Comparison of ENCODE assay signal across 11 mouse cellular contexts in the genomic region with DNA sequence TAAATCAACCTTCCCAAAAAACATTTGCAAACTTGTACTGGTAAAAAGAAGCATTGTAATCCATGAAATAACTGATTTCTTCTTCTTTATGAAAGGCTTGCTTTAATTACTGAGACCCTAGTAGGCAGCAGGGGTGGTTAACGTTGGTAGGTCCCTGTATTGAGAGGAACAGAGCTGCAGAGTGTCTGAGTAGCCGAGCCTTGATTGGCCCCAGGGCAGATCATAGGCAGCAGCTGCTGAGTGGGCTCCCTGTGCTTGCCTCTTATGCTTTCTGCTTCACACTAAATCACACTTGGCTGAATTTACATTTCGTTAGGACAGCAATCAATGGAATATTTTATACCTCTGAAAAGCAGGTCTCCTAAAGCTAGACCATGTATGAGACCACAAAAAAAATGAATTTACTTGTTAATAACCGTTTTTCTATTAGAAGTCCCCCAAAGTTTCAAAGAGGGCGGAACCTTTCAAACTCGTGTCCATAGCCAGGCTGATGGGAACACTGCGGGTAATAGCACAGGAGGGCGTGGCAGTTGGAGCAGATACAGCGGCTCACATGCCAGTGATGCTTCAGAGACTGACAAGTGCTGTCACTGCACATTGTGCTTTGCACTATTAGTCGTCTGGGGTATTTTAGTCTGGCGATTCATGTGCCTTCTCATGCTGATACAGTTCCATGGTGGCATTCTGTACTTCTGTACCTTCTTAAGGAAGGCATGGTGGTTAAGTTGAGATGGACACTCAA.
DNase-seq lines count a peak whose midpoint lies in the region; ATAC-seq and TF ChIP-seq lines count a peak whose summit lies in the region.
"Had no signal": no experiment of that assay in that cellular context is flagged by ENCODE, and none has a peak within 500 bp of the region (broad histone marks: within the 10 kb centered on the region; RNA-seq: fewer than 3 reads in every experiment).

No protein-coding gene starts in this region.

- DNase-seq in gastrocnemius, adult 2 months: peak; percentile 54
- DNase-seq in gastrocnemius, postnatal 25 days: no peak
- DNase-seq in midbrain, embryonic 11.5 days (ENCODE audit: low spot score, missing footprints): no peak
- no peak for DNase-seq in stomach, postnatal 0 days (ENCODE audit: low spot score)
- DNase-seq in urinary bladder, postnatal 10 days (ENCODE audit: low spot score): no peak
- no peak for DNase-seq in testis, postnatal 10 days (ENCODE audit: low spot score)
- DNase-seq: cerebellum, adult 8-10 months had no signal

- H3K27ac ChIP-seq in gastrocnemius, adult 2 months: no peak overlapping the region
- H3K27ac ChIP-seq in midbrain, embryonic 11.5 days (ENCODE audit: low read depth, low read length): no peak overlapping the region
- H3K27ac ChIP-seq in midbrain, embryonic 16.5 days (ENCODE audit: low read length): no peak overlapping the region
- peak overlapping the region; percentile 39; the same call in 1 of the 2 replicates for H3K27ac ChIP-seq in liver, embryonic 15.5 days (replicated peaks)
- peak overlapping the region; percentile 67; the same call in 1 of the 2 replicates for H3K27ac ChIP-seq in stomach, postnatal 0 days (replicated peaks)
- H3K27ac ChIP-seq: kidney, embryonic 15.5 days had no signal

- no peak for TF ChIP-seq CTCF in gastrocnemius, adult 2 months (IDR thresholded peaks at IDR 0.05)
- no peak for TF ChIP-seq CTCF in stomach, postnatal 0 days (IDR thresholded peaks at IDR 0.05; ENCODE audit: low read depth)

- no peak overlapping the region for H3K9ac ChIP-seq in midbrain, embryonic 11.5 days (ENCODE audit: low read length)
- no peak overlapping the region for H3K9ac ChIP-seq in midbrain, embryonic 16.5 days (ENCODE audit: low read depth, low read length)
- H3K9ac ChIP-seq in liver, embryonic 15.5 days: no peak overlapping the region
- no peak overlapping the region for H3K9ac ChIP-seq in stomach, postnatal 0 days (ENCODE audit: low read length)
- H3K9ac ChIP-seq: kidney, embryonic 15.5 days had no signal

- peak; percentile 53; the same call in 1 of the 2 replicates for ATAC-seq in midbrain, embryonic 11.5 days (ENCODE audit: low FRiP score)
- ATAC-seq in midbrain, embryonic 16.5 days: no peak
- no peak for ATAC-seq in liver, embryonic 15.5 days (ENCODE audit: insufficient read depth)
- ATAC-seq in stomach, postnatal 0 days (ENCODE audit: low FRiP score, low TSS enrichment): no peak

- H3K36me3 ChIP-seq in midbrain, embryonic 11.5 days (ENCODE audit: control insufficient read depth, insufficient read depth, low read length): peaks cover 18% of the 10 kb centered on the region; the same call in 1 of the 2 replicates
- peaks cover 15% of the 10 kb centered on the region for H3K36me3 ChIP-seq in midbrain, embryonic 16.5 days (ENCODE audit: control insufficient read depth, insufficient read depth, low read length)
- H3K36me3 ChIP-seq in liver, embryonic 15.5 days (replicated peaks): peaks cover 4% of the 10 kb centered on the region; the same call in 1 of the 2 replicates
- H3K36me3 ChIP-seq in stomach, postnatal 0 days (ENCODE audit: control insufficient read depth, insufficient read depth, low read length): peaks cover 9% of the 10 kb centered on the region; the same call in 1 of the 2 replicates

- H3K9me3 ChIP-seq in midbrain, embryonic 11.5 days (ENCODE audit: control insufficient read depth, low read length): no peaks in the 10 kb centered on the region
- no peaks in the 10 kb centered on the region for H3K9me3 ChIP-seq in midbrain, embryonic 16.5 days (replicated peaks; ENCODE audit: control insufficient read depth, low read length, poor library complexity, severe bottlenecking)
- H3K9me3 ChIP-seq in liver, embryonic 15.5 days (replicated peaks): no peaks in the 10 kb centered on the region
- H3K9me3 ChIP-seq in stomach, postnatal 0 days (ENCODE audit: control insufficient read depth, low read length): no peaks in the 10 kb centered on the region
- H3K9me3 ChIP-seq: kidney, embryonic 15.5 days; megakaryocyte, embryonic 14.5 days had no signal

- H3K27me3 ChIP-seq in midbrain, embryonic 11.5 days (ENCODE audit: control insufficient read depth, insufficient read depth, low read length): no peaks in the 10 kb centered on the region
- no peaks in the 10 kb centered on the region for H3K27me3 ChIP-seq in midbrain, embryonic 16.5 days (ENCODE audit: control insufficient read depth, insufficient read depth, low read depth, low read length)
- no peaks in the 10 kb centered on the region for H3K27me3 ChIP-seq in liver, embryonic 15.5 days
- no peaks in the 10 kb centered on the region for H3K27me3 ChIP-seq in stomach, postnatal 0 days (ENCODE audit: control insufficient read depth, insufficient read depth, low read length)
- H3K27me3 ChIP-seq: kidney, embryonic 15.5 days; megakaryocyte, embryonic 14.5 days had no signal

- no peak overlapping the region for H3K4me2 ChIP-seq in midbrain, embryonic 11.5 days
- no peak overlapping the region for H3K4me2 ChIP-seq in midbrain, embryonic 16.5 days (ENCODE audit: low read length)
- H3K4me2 ChIP-seq in liver, embryonic 15.5 days: no peak overlapping the region
- no peak overlapping the region for H3K4me2 ChIP-seq in stomach, postnatal 0 days (replicated peaks; ENCODE audit: low read depth)
- H3K4me2 ChIP-seq: kidney, embryonic 15.5 days had no signal

- WGBS in midbrain, embryonic 11.5 days: 86% methylated on average over 11 of the region's 11 CpGs
- WGBS in midbrain, embryonic 16.5 days: 74% methylated on average over 11 of the region's 11 CpGs
- WGBS in liver, embryonic 15.5 days (ENCODE audit: insufficient replicate concordance): 63% methylated on average over 11 of the region's 11 CpGs
- 71% methylated on average over 11 of the region's 11 CpGs for WGBS in stomach, postnatal 0 days

- no peak overlapping the region for H3K4me3 ChIP-seq in gastrocnemius, adult 2 months
- H3K4me3 ChIP-seq in midbrain, embryonic 11.5 days (ENCODE audit: low read depth, low read length): no peak overlapping the region
- no peak overlapping the region for H3K4me3 ChIP-seq in midbrain, embryonic 16.5 days (ENCODE audit: low read depth, low read length)
- H3K4me3 ChIP-seq in liver, embryonic 15.5 days (replicated peaks): no peak overlapping the region
- H3K4me3 ChIP-seq in stomach, postnatal 0 days (ENCODE audit: low read depth, low read length): no peak overlapping the region
- H3K4me3 ChIP-seq: kidney, embryonic 15.5 days; megakaryocyte, embryonic 14.5 days had no signal

- TF ChIP-seq EP300 in stomach, postnatal 0 days (optimal IDR thresholded peaks at IDR 0.05): no peak

- intact Hi-C loops in gastrocnemius, adult 2 months (cut with DNase I): no loop called here

- H3K4me1 ChIP-seq in midbrain, embryonic 11.5 days (ENCODE audit: control insufficient read depth, insufficient read depth, low read length): no peaks in the 10 kb centered on the region
- 0 out of 2 replicates have a peak, but pooled peaks cover 2% of the 10 kb centered on the region for H3K4me1 ChIP-seq in midbrain, embryonic 16.5 days (ENCODE audit: control insufficient read depth, insufficient read depth, low read length)
- H3K4me1 ChIP-seq in liver, embryonic 15.5 days (replicated peaks): 0 out of 2 replicates have a peak, but pooled peaks cover 7% of the 10 kb centered on the region
- no peaks in the 10 kb centered on the region for H3K4me1 ChIP-seq in stomach, postnatal 0 days (replicated peaks; ENCODE audit: control insufficient read depth, insufficient read depth)

Comparison
In these comparisons a context has a peak if more than half of its experiments do, and no peak if none do; other contexts are left out.
1. H3K27ac ChIP-seq: peak in liver, embryonic 15.5 days (single experiment) and stomach, postnatal 0 days (single experiment); none in gastrocnemius, adult 2 months (single experiment), midbrain, embryonic 11.5 days (single experiment) and midbrain, embryonic 16.5 days (single experiment).